Mouse (Mus musculus): ENCODE measurements around the gene Katnal1. TPM values are rescaled to one million over a fixed set of nuclear protein-coding genes. Genes with fewer than 3 reads are reported as not detected.

Gene Katnal1
- polyA plus RNA-seq, 1 experiment from 2014 or later: 6.9 TPM

- Histone ChIP-seq H3K4me3 (ENCODE audit: low read length) (no peak overlapping the region), H3K36me3 (ENCODE audit: control insufficient read depth, insufficient read depth, low read length) (no peaks in the 10 kb centered on the region), H3K4me2 (ENCODE audit: low read depth, low read length) (no peak overlapping the region), H3K27me3 (replicated peaks; ENCODE audit: control insufficient read depth, insufficient read depth, low read length) (no peaks in the 10 kb centered on the region), H3K4me1 (ENCODE audit: control insufficient read depth, insufficient read depth, low read length) (peaks cover 7% of the 10 kb centered on the region), H3K9me3 (ENCODE audit: control insufficient read depth, low read length) (0 out of 2 replicates have a peak, but pooled peaks cover 3% of the 10 kb centered on the region), H3K27ac (ENCODE audit: low read length) (no peak overlapping the region), H3K9ac (ENCODE audit: low read depth, low read length) (no peak overlapping the region)
- WGBS: 50% methylated on average over 7 of the region's 7 CpGs
- peak; percentile 21; the same call in 1 of the 2 replicates for ATAC-seq
Measured at GRCm38 (mm10) chr5:148935071-148935821, 6.1 kb upstream of the Katnal1 start.

- Histone ChIP-seq H3K27ac (ENCODE audit: low read length) (no peak overlapping the region), H3K4me2 (ENCODE audit: low read depth, low read length) (no peak overlapping the region), H3K9me3 (ENCODE audit: control insufficient read depth, low read length) (0 out of 2 replicates have a peak, but pooled peaks cover 3% of the 10 kb centered on the region), H3K9ac (ENCODE audit: low read depth, low read length) (no peak overlapping the region), H3K36me3 (ENCODE audit: control insufficient read depth, insufficient read depth, low read length) (no peaks in the 10 kb centered on the region), H3K4me3 (ENCODE audit: low read length) (no peak overlapping the region), H3K27me3 (replicated peaks; ENCODE audit: control insufficient read depth, insufficient read depth, low read length) (no peaks in the 10 kb centered on the region), H3K4me1 (ENCODE audit: control insufficient read depth, insufficient read depth, low read length) (peaks cover 7% of the 10 kb centered on the region)
- 0 out of 2 replicates have a peak, but pooled peaks have one; percentile 31 for ATAC-seq
- 19% methylated on average over 6 of the region's 6 CpGs for WGBS
Measured at GRCm38 (mm10) chr5:148934457-148934856, 5.3 kb upstream of the Katnal1 start.

GRCm38 (mm10) chr5:148933767-148934166 is 4.6 kb upstream of the Katnal1 start:
- ATAC-seq: no peak
- no peaks in the 10 kb centered on the region for H3K27me3 ChIP-seq (replicated peaks; ENCODE audit: control insufficient read depth, insufficient read depth, low read length)
- no peaks in the 10 kb centered on the region for H3K36me3 ChIP-seq (ENCODE audit: control insufficient read depth, insufficient read depth, low read length)
- H3K4me1 ChIP-seq (ENCODE audit: control insufficient read depth, insufficient read depth, low read length): peaks cover 11% of the 10 kb centered on the region
- no peak overlapping the region for H3K9ac ChIP-seq (ENCODE audit: low read depth, low read length)
- H3K4me2 ChIP-seq (ENCODE audit: low read depth, low read length): no peak overlapping the region
- no peak overlapping the region for H3K4me3 ChIP-seq (ENCODE audit: low read length)
- 37% methylated on average over 8 of the region's 8 CpGs for WGBS
- no peak overlapping the region for H3K27ac ChIP-seq (ENCODE audit: low read length)
- 0 out of 2 replicates have a peak, but pooled peaks cover 3% of the 10 kb centered on the region for H3K9me3 ChIP-seq (ENCODE audit: control insufficient read depth, low read length)

- Histone ChIP-seq H3K4me1 (ENCODE audit: control insufficient read depth, insufficient read depth, low read length) (peaks cover 15% of the 10 kb centered on the region), H3K27ac (ENCODE audit: low read length) (peak overlapping the region; percentile 37), H3K36me3 (ENCODE audit: control insufficient read depth, insufficient read depth, low read length) (no peaks in the 10 kb centered on the region), H3K27me3 (replicated peaks; ENCODE audit: control insufficient read depth, insufficient read depth, low read length) (no peaks in the 10 kb centered on the region), H3K9ac (ENCODE audit: low read depth, low read length) (no peak overlapping the region), H3K4me3 (ENCODE audit: low read length) (no peak overlapping the region), H3K9me3 (ENCODE audit: control insufficient read depth, low read length) (no peaks in the 10 kb centered on the region), H3K4me2 (ENCODE audit: low read depth, low read length) (no peak overlapping the region)
- no peak for ATAC-seq
- WGBS: 78% methylated on average over 1 of the region's 1 CpGs
Measured at GRCm38 (mm10) chr5:148931301-148931700, 2.2 kb upstream of the Katnal1 start.

- Histone ChIP-seq H3K4me1 (ENCODE audit: control insufficient read depth, insufficient read depth, low read length) (peaks cover 14% of the 10 kb centered on the region), H3K36me3 (ENCODE audit: control insufficient read depth, insufficient read depth, low read length) (no peaks in the 10 kb centered on the region), H3K4me2 (ENCODE audit: low read depth, low read length) (peak overlapping the region; percentile 92), H3K4me3 (ENCODE audit: low read length) (peak overlapping the region; percentile 92), H3K27me3 (replicated peaks; ENCODE audit: control insufficient read depth, insufficient read depth, low read length) (no peaks in the 10 kb centered on the region), H3K9ac (ENCODE audit: low read depth, low read length) (peak overlapping the region; percentile 92), H3K27ac (ENCODE audit: low read length) (peak overlapping the region; percentile 93), H3K9me3 (ENCODE audit: control insufficient read depth, low read length) (no peaks in the 10 kb centered on the region)
- peak; percentile 98 for ATAC-seq
- WGBS: under 1% methylated on average over 69 of the region's 69 CpGs
Measured at GRCm38 (mm10) chr5:148928382-148929115, 571 bp downstream of the Katnal1 start.

GRCm38 (mm10) chr5:148927717-148928223 is 1.4 kb downstream of the Katnal1 start:
- no peak overlapping the region for H3K27ac ChIP-seq (ENCODE audit: low read length)
- WGBS: 38% methylated on average over 5 of the region's 5 CpGs

GRCm38 (mm10) chr5:148924586-148924985 is 4.5 kb downstream of the Katnal1 start:
- Histone ChIP-seq H3K4me1 (ENCODE audit: control insufficient read depth, insufficient read depth, low read length) (peaks cover 10% of the 10 kb centered on the region; the same call in 1 of the 2 replicates), H3K36me3 (ENCODE audit: control insufficient read depth, insufficient read depth, low read length) (no peaks in the 10 kb centered on the region), H3K27me3 (replicated peaks; ENCODE audit: control insufficient read depth, insufficient read depth, low read length) (no peaks in the 10 kb centered on the region), H3K27ac (ENCODE audit: low read length) (no peak overlapping the region), H3K4me3 (ENCODE audit: low read length) (no peak overlapping the region), H3K4me2 (ENCODE audit: low read depth, low read length) (no peak overlapping the region), H3K9ac (ENCODE audit: low read depth, low read length) (no peak overlapping the region), H3K9me3 (ENCODE audit: control insufficient read depth, low read length) (no peaks in the 10 kb centered on the region)
- 77% methylated on average over 12 of the region's 12 CpGs for WGBS
- ATAC-seq: no peak

More at GRCm38 (mm10) chr5:148927717-148928223, 1.4 kb downstream of the Katnal1 start:
- peaks cover 14% of the 10 kb centered on the region for H3K4me1 ChIP-seq (ENCODE audit: control insufficient read depth, insufficient read depth, low read length)
- H3K36me3 ChIP-seq (ENCODE audit: control insufficient read depth, insufficient read depth, low read length): no peaks in the 10 kb centered on the region
- peak overlapping the region; percentile 92 for H3K4me3 ChIP-seq (ENCODE audit: low read length)
- peak overlapping the region; percentile 67 for H3K4me2 ChIP-seq (ENCODE audit: low read depth, low read length)
- H3K27me3 ChIP-seq (replicated peaks; ENCODE audit: control insufficient read depth, insufficient read depth, low read length): no peaks in the 10 kb centered on the region
- no peaks in the 10 kb centered on the region for H3K9me3 ChIP-seq (ENCODE audit: control insufficient read depth, low read length)
- no peak for ATAC-seq
- H3K9ac ChIP-seq (ENCODE audit: low read depth, low read length): peak overlapping the region; percentile 92

GRCm38 (mm10) chr5:148924051-148924450 is 5.1 kb downstream of the Katnal1 start:
- Histone ChIP-seq H3K4me1 (ENCODE audit: control insufficient read depth, insufficient read depth, low read length) (peaks cover 7% of the 10 kb centered on the region; the same call in 1 of the 2 replicates), H3K27me3 (replicated peaks; ENCODE audit: control insufficient read depth, insufficient read depth, low read length) (no peaks in the 10 kb centered on the region), H3K9me3 (ENCODE audit: control insufficient read depth, low read length) (no peaks in the 10 kb centered on the region), H3K4me2 (ENCODE audit: low read depth, low read length) (no peak overlapping the region), H3K27ac (ENCODE audit: low read length) (no peak overlapping the region), H3K9ac (ENCODE audit: low read depth, low read length) (no peak overlapping the region), H3K36me3 (ENCODE audit: control insufficient read depth, insufficient read depth, low read length) (no peaks in the 10 kb centered on the region), H3K4me3 (ENCODE audit: low read length) (no peak overlapping the region)
- ATAC-seq: no peak
- 65% methylated on average over 9 of the region's 9 CpGs for WGBS

- H3K4me2 ChIP-seq (ENCODE audit: low read depth, low read length): no peak overlapping the region
- WGBS: 59% methylated on average over 10 of the region's 10 CpGs
- no peak for ATAC-seq
Measured at GRCm38 (mm10) chr5:148923408-148923807, 5.7 kb downstream of the Katnal1 start.

More at GRCm38 (mm10) chr5:148923408-148923807, 5.7 kb downstream of the Katnal1 start:
- H3K27me3 ChIP-seq (replicated peaks; ENCODE audit: control insufficient read depth, insufficient read depth, low read length): no peaks in the 10 kb centered on the region
- H3K36me3 ChIP-seq (ENCODE audit: control insufficient read depth, insufficient read depth, low read length): no peaks in the 10 kb centered on the region
- H3K4me1 ChIP-seq (ENCODE audit: control insufficient read depth, insufficient read depth, low read length): peaks cover 6% of the 10 kb centered on the region; the same call in 1 of the 2 replicates
- H3K9ac ChIP-seq (ENCODE audit: low read depth, low read length): no peak overlapping the region
- no peaks in the 10 kb centered on the region for H3K9me3 ChIP-seq (ENCODE audit: control insufficient read depth, low read length)
- H3K4me3 ChIP-seq (ENCODE audit: low read length): no peak overlapping the region
- no peak overlapping the region for H3K27ac ChIP-seq (ENCODE audit: low read length)
